Mouse (Mus musculus): Measurements from ENCODE around the gene Pex26. TPM values are rescaled to one million over a fixed set of nuclear protein-coding genes. Genes with fewer than 3 reads are reported as not detected.
A peak's percentile ranks its signal among the peaks of the same experiment; 100 is the strongest.

The Pex26 gene
- polyA plus RNA-seq, 3 experiments from 2014 or later: 2.2 to 2.5 (median 2.4) TPM

- peak; percentile 33 for ATAC-seq
Observed at GRCm38 (mm10) chr6:121243161-121243560, 59.7 kb downstream of the Pex26 start.

GRCm38 (mm10) chr6:121245127-121246036 lies 61.9 kb downstream of the Pex26 start, which contains the start of gene Usp18:
Gene Usp18, plus strand, starts transcription at chr6:121245906.
- ATAC-seq: peak; percentile 83

DNA sequence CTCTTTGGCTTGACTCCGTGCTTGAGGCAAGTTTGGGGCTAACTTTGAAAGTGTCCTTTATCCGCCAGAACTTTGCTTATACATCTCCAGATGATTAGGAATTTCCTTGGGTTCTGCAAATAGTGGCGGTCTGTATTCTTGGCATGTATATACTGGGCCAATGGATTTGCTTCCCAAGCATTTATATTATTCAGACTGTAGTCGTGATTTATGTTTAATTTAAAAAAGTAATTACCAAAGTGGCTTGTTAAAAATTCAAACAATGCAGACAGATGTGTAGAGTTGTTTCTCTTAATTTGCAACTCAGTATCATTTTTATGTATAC lies 62.5 kb downstream of the Pex26 start:
- no peak for ATAC-seq

Other genes with a start within 250 kb of the Pex26 start
- gene Mical3, start 52.7 kb upstream of the Pex26 start, polyA plus RNA-seq (2017; shearing (Covaris generic)): 10 to 100 TPM in 1 of 3 experiments, 1 to 10 TPM in 2; 2.8 to 13.9 (median 8.0) TPM
- under 1 TPM; 0.21 to 0.40 (median 0.32) TPM for gene Tuba8, start 27.0 kb downstream of the Pex26 start, polyA plus RNA-seq (2017; shearing (Covaris generic))
- gene Usp18, start 62.2 kb downstream of the Pex26 start, polyA plus RNA-seq (2017; shearing (Covaris generic)): 10 to 100 TPM; 33.2 to 83.1 (median 69.4) TPM
- gene Slc6a13, start 116.6 kb downstream of the Pex26 start, polyA plus RNA-seq (2017; shearing (Covaris generic)): 1 to 10 TPM in 1 of 3 experiments, under 1 TPM in 2; 0.50 to 1.8 (median 0.55) TPM
- not detected for gene Slc6a12, start 159.4 kb downstream of the Pex26 start, polyA plus RNA-seq (2017; shearing (Covaris generic))

All from inflammation-experienced regulatory T-cells, adult 6 months (primary cell).